Mouse (Mus musculus) frontal cortex, adult (tissue): ENCODE results near the gene Secisbp2.
A peak's percentile ranks its signal among the peaks of the same experiment; 100 is the strongest.
"Not testable (repeated sequence)": the region's sequence is repeated elsewhere in the genome, so short reads cannot be mapped to it uniquely, and the experiment has no call there.

Experiments
- ATAC-seq: cut with Nextera tagmentation; 2 replicates; pipeline ENCODE4 v1.9.2; 2017; ENCODE audit warnings: mild to moderate bottlenecking, moderate library complexity, mixed read lengths; ENCODE audit not compliant: low TSS enrichment

The Secisbp2 gene

DNA sequence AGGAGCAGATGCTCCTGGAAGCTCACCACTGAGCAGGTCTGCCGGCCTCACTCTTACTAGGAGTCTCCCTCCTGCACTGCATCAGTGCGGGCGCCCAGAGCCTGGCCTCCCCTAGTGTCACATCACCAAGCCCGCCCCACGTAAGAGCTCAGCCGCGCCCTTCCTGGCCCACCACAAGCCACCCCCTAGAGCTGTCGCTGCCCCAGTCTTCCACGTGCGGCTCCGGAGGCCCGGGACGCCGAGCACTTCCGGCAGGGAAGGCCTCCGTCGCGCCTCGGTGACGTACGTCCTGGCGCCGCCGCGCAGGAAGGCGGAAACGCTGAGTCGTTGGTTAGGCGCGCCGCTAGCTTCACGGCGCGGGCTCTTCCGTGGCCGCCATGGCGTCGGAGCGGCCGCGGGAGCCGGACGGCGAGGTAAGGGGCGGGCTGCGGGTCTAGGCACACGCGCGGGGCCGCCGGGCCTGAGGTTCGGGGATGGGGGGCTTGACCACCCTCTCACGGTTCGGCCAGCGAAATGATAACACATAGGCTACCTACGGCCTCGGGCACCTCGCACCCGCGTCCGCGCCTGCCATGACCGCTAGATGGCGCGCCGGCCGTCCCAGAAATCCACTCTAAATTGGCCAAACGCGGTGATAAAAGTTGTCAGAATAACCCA lies at the start of gene Secisbp2:
TSS of gene Secisbp2 (plus strand) at position 290 of the 657 bp plus-strand sequence.
- peak; percentile 98 for ATAC-seq

- ATAC-seq = no peak
Measured at GRCm38 (mm10) chr13:51602764-51603163, 48.7 kb upstream of the Secisbp2 start.

DNA sequence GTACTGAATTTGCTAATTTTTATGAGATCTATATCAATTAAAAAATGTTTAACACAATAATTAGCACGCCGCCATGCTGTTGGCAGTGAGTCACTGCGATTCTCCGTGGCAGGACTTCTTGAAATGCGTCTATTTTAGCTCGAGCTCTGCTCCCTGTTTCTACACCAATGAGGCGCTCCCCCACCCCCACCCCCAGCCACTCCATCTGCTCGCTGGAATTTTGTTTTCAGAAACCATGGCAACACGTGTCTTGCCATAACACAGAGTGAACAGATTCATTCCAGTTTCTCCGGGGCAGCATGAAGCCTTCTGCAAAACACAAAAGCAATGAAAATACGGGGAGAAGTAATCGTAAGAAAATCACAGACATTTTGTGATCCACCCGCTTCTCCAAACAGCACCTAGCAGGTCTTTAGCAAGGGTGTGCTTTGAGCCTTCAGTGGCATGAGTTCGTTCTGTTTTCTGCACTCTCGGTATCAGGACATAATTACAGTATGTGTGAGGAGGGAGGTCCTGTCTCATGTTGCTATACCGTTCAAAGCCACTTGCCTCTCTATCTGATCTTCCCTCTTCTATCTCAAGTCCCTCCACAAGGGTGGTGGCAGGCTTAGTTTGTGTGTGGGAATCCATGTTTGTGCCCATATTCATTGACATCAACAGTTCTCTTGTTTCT lies 48.1 kb upstream of the Secisbp2 start:
- peak; percentile 89 for ATAC-seq

DNA sequence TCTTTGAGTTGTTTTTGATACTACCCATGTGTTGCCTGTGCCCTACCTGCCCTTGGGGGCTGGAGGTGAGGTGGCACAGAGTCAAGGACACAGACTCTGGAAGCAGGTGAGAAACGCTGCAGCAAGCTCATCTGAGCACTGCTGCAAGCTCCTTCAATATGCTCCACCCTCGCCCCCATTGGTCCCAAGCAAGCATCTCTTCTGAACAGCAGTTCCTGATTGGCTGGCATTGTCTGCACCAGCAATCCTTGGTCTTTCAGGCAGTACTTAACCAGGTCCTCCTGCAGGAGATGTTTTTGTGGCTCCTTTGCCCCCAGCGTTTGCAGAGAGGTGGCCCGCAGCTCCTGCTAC lies 47.6 kb upstream of the Secisbp2 start:
- peak; percentile 24; the same call in 1 of the 2 replicates for ATAC-seq

DNA sequence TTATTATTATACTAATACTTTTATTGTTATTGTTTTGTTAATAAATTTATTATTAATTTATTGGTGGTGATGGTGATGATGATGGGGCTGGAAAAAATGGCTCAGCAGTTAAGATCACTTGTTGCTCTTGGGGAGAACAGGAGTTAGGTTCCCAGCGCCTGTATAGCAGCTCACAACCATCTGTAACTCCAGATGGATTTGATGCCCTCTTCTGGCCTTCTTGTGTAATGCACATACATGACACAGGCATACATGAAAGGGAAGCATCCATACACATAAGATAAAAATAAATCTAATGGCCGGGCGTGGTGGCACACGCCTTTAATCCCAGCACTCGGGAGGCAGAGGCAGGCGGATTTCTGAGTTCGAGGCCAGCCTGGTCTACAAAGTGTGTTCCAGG lies 42.3 kb upstream of the Secisbp2 start:
- no peak for ATAC-seq

DNA sequence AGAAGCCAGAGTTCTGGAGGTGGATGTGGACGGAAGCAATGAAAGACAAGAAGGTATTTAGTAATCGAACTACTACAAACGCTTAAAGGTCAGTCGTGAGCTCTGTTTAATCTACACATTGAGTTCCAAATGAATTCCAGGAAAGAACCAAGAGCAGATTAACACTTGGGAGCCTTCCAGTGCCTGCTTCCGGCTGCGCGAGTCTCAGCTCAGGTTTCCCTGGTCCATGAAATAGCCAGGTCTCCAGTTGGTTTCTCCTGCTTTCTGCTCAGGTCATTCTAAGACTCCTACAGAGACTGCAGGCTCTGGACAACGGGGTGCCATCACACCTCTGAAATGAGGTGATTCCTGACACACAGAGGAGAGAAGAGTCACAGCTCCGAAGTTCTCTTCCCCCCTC lies 40.4 kb upstream of the Secisbp2 start:
- no peak for ATAC-seq

GRCm38 (mm10) chr13:51611500-51611899 lies 40.0 kb upstream of the Secisbp2 start:
- no peak for ATAC-seq

- ATAC-seq = no peak
Measured at GRCm38 (mm10) chr13:51615815-51616214, 35.7 kb upstream of the Secisbp2 start.

DNA sequence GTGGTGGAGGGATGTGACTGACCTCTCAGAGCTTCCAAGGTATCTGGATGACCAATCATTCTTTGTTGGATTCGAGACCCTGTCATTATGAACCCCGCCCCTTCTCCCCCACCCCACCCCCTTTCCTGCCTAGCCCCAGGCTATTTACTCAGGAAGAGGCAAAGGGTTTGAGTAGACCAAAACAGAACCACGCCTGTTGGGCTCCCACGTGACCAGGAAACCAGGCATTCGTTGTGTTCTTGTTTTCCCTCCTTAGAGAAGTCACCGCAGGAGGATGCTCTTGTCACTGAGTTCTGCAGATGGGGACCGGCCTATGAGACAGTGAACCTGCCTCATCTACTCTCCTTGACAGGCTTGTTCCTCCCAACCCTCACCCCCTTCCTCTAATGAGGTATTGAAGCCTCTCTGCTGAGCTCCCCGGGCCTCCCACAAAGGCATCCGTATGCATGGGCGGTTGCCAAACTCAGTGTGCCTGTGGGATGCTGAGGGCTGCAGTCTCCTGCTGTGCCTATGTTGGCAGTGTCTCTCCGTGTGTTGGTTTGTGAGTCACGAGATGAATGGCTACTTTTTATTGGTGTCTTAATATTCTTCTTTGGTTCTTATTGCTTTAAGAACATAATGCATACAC lies 35.0 kb upstream of the Secisbp2 start:
- ATAC-seq = peak; percentile 92

DNA sequence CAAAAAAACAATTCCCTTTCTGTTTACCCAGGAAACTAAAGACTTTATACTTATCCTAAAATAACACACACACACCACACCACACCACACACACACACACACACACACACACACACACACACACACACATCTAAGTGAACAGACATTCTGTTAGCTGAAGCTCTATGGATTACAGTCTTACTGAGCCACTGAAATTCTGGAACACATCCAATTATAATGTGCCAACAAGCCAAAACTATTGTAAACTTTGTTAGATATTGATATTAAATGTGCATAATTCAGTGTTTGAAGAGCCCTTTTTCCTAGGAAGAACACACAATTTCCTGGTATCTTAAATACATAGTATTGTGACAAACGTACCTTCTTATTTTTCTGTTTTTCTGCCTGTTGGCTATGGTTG lies 34.2 kb upstream of the Secisbp2 start:
- ATAC-seq = no peak

GRCm38 (mm10) chr13:51617861-51618260 lies 33.6 kb upstream of the Secisbp2 start:
- ATAC-seq = peak; percentile 70

DNA sequence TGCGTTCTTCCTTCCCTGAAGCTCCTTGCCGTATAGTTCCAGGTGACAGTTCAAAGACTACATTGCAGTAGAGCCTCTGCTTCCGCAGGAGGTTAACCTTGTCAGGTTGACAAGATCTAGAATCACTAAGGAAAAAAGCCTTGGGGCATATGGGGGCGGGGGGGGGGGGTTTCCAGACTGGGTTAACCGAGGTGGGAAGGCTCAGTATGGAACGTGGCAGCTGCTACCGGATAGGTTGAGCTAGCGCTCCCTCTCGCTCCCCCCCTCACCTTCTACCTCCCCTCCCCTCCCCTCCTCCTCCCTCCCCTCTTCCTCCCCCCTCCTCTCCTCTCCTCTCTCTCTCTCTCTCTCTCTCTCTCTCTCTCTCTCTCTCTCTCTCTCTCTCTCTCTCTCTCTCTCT lies 32.9 kb upstream of the Secisbp2 start:
- no peak for ATAC-seq

DNA sequence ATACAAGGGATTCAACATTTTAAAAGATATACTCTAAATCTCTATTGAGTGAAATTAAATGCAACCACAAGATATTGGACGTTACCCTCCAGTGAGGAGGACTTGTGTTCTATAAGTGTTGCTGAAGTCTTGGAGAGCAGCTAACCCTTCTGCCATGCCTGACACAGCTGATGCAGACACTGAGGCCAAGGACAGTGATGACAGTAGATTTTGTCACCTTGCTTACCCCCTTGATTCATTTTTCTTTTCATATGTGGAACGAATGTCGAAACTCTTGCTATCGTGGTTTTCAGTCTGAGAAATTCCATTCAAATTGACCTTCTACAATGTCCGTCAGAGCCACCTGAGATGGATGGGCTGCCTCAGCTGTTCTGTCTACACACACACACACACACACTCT lies 28.9 kb upstream of the Secisbp2 start:
- no peak for ATAC-seq

GRCm38 (mm10) chr13:51623678-51624077 lies 27.8 kb upstream of the Secisbp2 start:
- ATAC-seq = no peak

GRCm38 (mm10) chr13:51628273-51628848 lies 23.1 kb upstream of the Secisbp2 start:
- ATAC-seq = no peak

- no peak for ATAC-seq
Measured at GRCm38 (mm10) chr13:51631354-51631992, 20.0 kb upstream of the Secisbp2 start.

DNA sequence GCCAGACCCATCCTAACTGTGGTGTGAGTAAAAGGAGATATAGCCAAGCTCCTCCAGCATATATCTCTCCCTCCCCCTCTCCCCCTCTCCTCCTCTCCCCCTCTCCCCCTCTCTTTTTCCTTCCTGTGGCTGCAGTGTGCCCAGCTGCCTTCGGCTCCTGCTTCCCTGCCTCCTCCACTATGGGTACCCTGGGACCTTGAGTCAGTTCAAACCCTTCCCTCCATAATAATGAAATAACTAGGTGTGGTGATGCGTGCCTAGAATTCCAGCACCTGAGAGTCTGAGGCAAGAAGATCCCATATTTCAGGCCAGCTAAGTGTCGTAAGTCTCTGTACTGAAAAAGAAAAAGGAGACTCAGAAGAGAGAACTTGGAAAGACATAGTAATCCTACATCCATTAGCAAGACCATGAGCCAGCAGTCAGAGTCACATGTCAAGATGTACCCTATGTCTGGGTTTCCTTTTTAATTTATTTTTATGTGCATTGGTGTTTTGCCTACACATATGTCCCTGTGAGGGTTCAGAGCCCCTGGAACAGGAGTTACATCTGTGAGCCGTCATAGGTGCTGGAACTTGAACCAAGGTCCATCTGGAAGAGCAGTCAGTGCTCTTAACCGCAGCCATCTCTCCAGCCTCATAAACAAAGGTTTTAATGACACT lies 18.8 kb upstream of the Secisbp2 start:
- no peak for ATAC-seq

- ATAC-seq = not testable (repeated sequence)
Measured at GRCm38 (mm10) chr13:51635384-51635783, 16.1 kb upstream of the Secisbp2 start.

- no peak for ATAC-seq
Measured at GRCm38 (mm10) chr13:51638958-51639357, 12.5 kb upstream of the Secisbp2 start.

GRCm38 (mm10) chr13:51641424-51641823 lies 10.1 kb upstream of the Secisbp2 start:
- ATAC-seq = no peak

- no peak for ATAC-seq
Measured at GRCm38 (mm10) chr13:51642171-51642778, 9.2 kb upstream of the Secisbp2 start.
